Mouse (Mus musculus) intestine, postnatal 0 days (tissue): Measurements from ENCODE around the gene Gm5150. TPM values are rescaled to one million over a fixed set of nuclear protein-coding genes. Genes with fewer than 3 reads are reported as not detected.
"Not testable (repeated sequence)": the region's sequence is repeated elsewhere in the genome, so short reads cannot be mapped to it uniquely, and the experiment has no call there.

Source experiments
- ATAC-seq: fragments of 200-750 bp; cut with Nextera tagmentation; 2 replicates; pipeline ENCODE4 v1.8.0; 2017; ENCODE audit warnings: mild to moderate bottlenecking, moderate TSS enrichment, moderate library complexity
- H3K27ac ChIP-seq: fragments of 300-500 bp; sonication (generic); 2 replicates; pipeline ENCODE4 v1.5.1; 2014; ENCODE audit warnings: mild to moderate bottlenecking, low read depth, low read length, moderate library complexity
- H3K27me3 ChIP-seq: fragments of 300-500 bp; sonication (generic); replicated peaks from 2 replicates; pipeline ENCODE4 v1.6.1; 2014; ENCODE audit warnings: low read length, mixed read lengths; ENCODE audit not compliant: control insufficient read depth, insufficient read depth
- H3K36me3 ChIP-seq: fragments of 300-500 bp; sonication (generic); 2 replicates; pipeline ENCODE4 v1.6.1; 2014; ENCODE audit warnings: mild to moderate bottlenecking, moderate library complexity; ENCODE audit not compliant: control insufficient read depth, insufficient read depth
- H3K4me1 ChIP-seq: fragments of 300-500 bp; sonication (generic); replicated peaks from 2 replicates; pipeline ENCODE4 v1.6.1; 2014; ENCODE audit warnings: antibody characterized with exemption, low read length, mixed read lengths; ENCODE audit not compliant: control insufficient read depth, insufficient read depth
- H3K4me2 ChIP-seq: fragments of 300-500 bp; sonication (generic); replicated peaks from 2 replicates; pipeline ENCODE4 v1.6.1; 2014; ENCODE audit warnings: low read depth, mild to moderate bottlenecking, moderate library complexity
- H3K4me3 ChIP-seq: fragments of 300-500 bp; sonication (generic); 2 replicates; pipeline ENCODE4 v1.5.1; 2014; ENCODE audit warnings: low read depth, low read length
- H3K9ac ChIP-seq: fragments of 300-500 bp; sonication (generic); 2 replicates; pipeline ENCODE4 v1.6.1; 2014; ENCODE audit warnings: mild to moderate bottlenecking, low read depth, low read length
- H3K9me3 ChIP-seq: fragments of 300-500 bp; sonication (generic); 2 replicates; pipeline ENCODE4 v1.6.1; 2016; ENCODE audit warnings: mixed run types; ENCODE audit not compliant: control insufficient read depth
- CTCF ChIP-seq: sonication (generic); IDR thresholded peaks from 2 replicates; pipeline ENCODE4 v1.5.1; 2016; ENCODE audit warnings: low read depth, mild to moderate bottlenecking, control low read depth, antibody characterized with exemption, moderate library complexity
- WGBS: fragments of 180-500 bp; shearing (Covaris S2); extraction: QIAGEN DNeasy Blood & Tissue Kit; methylation state at CpG from one replicate; pipeline ENCODE4 v1.1.7; 2014; 5-methylcytosine and 5-hydroxymethylcytosine counted together
- microRNA-seq: library from miRNA; unstranded; fragments of <30 nt; microRNA quantifications from one replicate; pipeline ENCODE4, GENCODE M21; 2016
- polyA plus RNA-seq: library from polyadenylated mRNA; unstranded; fragments of >200 nt; fragmentation: Nextera tagmentation; extraction: Ambion mirVana; gene quantifications from 2 replicates; pipeline ENCODE4 v1.2.1, GENCODE M21; 2015

The Gm5150 gene
- polyA plus RNA-seq, 1 experiment from 2014 or later = 0.78 TPM

DNA sequence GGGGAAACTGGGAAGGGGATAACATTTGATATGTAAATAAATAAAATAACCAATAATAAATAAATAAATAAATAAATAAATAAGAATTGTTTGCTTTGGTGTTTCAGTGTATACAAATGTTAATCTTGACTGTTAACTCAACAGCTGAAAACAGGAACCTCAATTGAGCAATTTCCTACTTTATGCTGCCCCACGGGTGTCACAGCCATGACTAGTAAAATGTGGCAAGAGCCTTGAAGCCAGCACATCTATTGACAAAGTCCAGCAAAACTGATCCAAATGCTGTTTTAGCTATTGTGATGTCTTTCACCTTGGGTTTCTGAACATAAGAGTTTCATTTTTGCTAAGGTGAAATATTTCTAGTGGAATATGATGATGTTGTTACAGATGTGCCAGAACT lies 1.6 kb upstream of the Gm5150 start:
- TF ChIP-seq CTCF = no peak
- no peak for ATAC-seq
- H3K27me3 ChIP-seq = no peaks in the 10 kb centered on the region
- no peaks in the 10 kb centered on the region for H3K36me3 ChIP-seq
- H3K4me1 ChIP-seq = no peaks in the 10 kb centered on the region
- H3K27ac ChIP-seq = no peak overlapping the region
- H3K4me2 ChIP-seq = no peak overlapping the region
- H3K9ac ChIP-seq = no peak overlapping the region
- no peak overlapping the region for H3K4me3 ChIP-seq
- 76% methylated on average over 1 of the region's 1 CpGs for WGBS
- H3K9me3 ChIP-seq = no peaks in the 10 kb centered on the region

GRCm38 (mm10) chr3:16003890-16004633 lies 2.2 kb downstream of the Gm5150 start:
- no peaks in the 10 kb centered on the region for H3K4me1 ChIP-seq

DNA sequence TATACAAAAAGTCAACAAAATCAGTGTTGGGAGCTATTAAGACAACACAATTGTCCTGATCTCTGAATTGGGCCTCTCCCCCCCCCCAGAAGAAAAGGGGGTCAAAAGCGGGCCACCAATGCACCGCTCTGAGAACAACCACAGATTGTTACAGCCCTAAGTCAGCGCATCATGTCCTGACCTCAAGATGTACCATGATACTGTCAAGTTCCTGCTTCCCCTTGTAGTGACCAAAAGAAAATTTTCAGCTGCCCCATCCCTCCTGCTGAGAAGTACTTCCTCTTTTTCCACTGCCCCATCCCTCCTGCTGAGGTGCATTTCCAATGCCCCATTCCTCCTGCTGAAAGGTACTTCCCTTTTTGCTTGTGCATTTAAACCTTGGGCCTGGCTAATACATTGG lies 6.8 kb downstream of the Gm5150 start:
- not testable (repeated sequence) for H3K36me3 ChIP-seq, ATAC-seq, H3K27me3 ChIP-seq, H3K9ac ChIP-seq, H3K9me3 ChIP-seq, H3K4me3 ChIP-seq, H3K4me1 ChIP-seq, H3K4me2 ChIP-seq, H3K27ac ChIP-seq
- 98% methylated on average over 3 of the region's 3 CpGs for WGBS

More at GRCm38 (mm10) chr3:16003890-16004633, 2.2 kb downstream of the Gm5150 start:
- ATAC-seq = no peak
- H3K27ac ChIP-seq = no peak overlapping the region
- no peak overlapping the region for H3K4me2 ChIP-seq
- H3K9ac ChIP-seq = no peak overlapping the region
- no peaks in the 10 kb centered on the region for H3K9me3 ChIP-seq
- no peaks in the 10 kb centered on the region for H3K36me3 ChIP-seq
- 74% methylated on average over 3 of the region's 3 CpGs for WGBS
- no peak overlapping the region for H3K4me3 ChIP-seq
- TF ChIP-seq CTCF = no peak
- H3K27me3 ChIP-seq = no peaks in the 10 kb centered on the region

DNA sequence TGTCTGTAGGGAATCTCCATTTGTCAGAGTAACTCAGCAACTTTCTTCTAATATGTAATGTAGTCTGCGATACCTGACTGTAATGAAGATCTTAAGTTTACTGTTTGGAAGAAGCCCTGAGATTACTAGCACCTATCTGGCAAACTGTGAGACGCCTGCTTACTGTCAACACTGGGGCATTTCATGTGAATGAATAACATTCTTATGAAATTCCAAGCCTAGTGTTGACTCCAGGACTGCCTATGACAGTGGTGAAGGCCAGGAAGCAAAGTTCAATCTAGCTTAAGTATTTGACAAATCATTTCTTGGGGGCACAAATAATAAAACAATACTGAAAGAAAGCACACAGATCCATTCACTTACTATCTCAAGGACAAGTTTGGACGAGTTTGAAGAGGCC lies 24.0 kb downstream of the Gm5150 start:
- peaks cover 3% of the 10 kb centered on the region; the same call in 1 of the 2 replicates for H3K9me3 ChIP-seq

DNA sequence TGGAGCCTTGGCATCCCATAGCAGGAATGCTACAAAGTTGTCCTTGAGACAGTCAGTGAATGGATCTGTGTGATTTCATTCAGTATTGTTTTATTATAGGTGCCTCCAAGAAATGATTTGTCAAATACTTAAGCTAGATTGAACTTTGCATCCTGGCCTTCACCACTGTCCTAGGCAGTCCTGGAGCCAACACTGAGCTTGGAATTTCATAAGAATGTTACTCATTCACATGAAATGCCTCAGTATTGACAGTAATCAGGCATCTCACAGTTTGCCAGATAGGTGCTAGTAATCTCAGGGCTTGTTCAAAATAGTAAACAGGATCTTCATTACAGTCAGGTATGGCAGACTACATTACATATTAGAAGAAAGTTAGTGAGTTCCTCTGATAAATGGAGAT lies 49.3 kb downstream of the Gm5150 start:
- Histone ChIP-seq H3K9me3 (no peaks in the 10 kb centered on the region; the same call in 1 of the 2 replicates), H3K9ac (no peak overlapping the region), H3K27ac (no peak overlapping the region), H3K27me3 (no peaks in the 10 kb centered on the region), H3K4me2 (no peak overlapping the region), H3K4me3 (no peak overlapping the region), H3K4me1 (no peaks in the 10 kb centered on the region), H3K36me3 (no peaks in the 10 kb centered on the region)
- no peak for TF ChIP-seq CTCF
- ATAC-seq = no peak

More for the DNA sequence above, 24.0 kb downstream of the Gm5150 start:
- H3K36me3 ChIP-seq = no peaks in the 10 kb centered on the region
- no peak overlapping the region for H3K4me2 ChIP-seq
- TF ChIP-seq CTCF = no peak
- H3K4me1 ChIP-seq = no peaks in the 10 kb centered on the region
- H3K4me3 ChIP-seq = no peak overlapping the region
- no peak overlapping the region for H3K9ac ChIP-seq
- H3K27me3 ChIP-seq = no peaks in the 10 kb centered on the region
- ATAC-seq = no peak
- no peak overlapping the region for H3K27ac ChIP-seq
- 64% methylated on average over 3 of the region's 3 CpGs for WGBS

Small RNAs within 50 kb of the gene (microRNA-seq; reads per million reads assigned to microRNA genes)
- gene Gm24694 = not detected

Other genes with a start within 250 kb of the Gm5150 start
- 0.51 and 0.55 TPM in 2 replicates for gene Sirpb1c, start 157.9 kb downstream of the Gm5150 start, polyA plus RNA-seq